Mouse (Mus musculus) testis, postnatal 14 days (tissue): ENCODE measurements around the gene Pds5b.
A peak's percentile ranks its signal among the peaks of the same experiment; 100 is the strongest.
"Not testable (repeated sequence)": the region's sequence is repeated elsewhere in the genome, so short reads cannot be mapped to it uniquely, and the experiment has no call there.

Experiments
- DNase-seq: peaks from one replicate; pipeline ENCODE4 v3.0.0; 2021; ENCODE audit warnings: low spot score

Gene Pds5b

DNA sequence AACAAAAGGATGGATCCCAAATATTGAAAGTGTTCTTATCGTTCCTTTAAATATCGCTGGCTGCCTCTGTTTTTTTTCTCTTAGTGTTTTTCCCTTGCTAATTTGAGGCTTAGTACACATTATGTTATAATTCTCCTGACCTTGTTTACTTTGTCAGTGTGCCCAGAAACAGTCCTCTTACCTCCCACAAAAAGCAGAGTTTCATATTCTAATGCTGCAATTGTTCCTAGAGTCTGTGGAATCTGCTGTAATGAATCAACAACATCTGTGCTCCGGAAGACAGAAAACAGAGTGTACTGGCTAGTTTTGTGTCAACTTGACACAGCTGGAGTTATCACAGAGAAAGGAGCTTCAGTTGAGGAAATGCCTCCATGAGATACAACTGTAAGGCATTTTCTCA, 149.8 kb downstream of the Pds5b start:
- DNase-seq, result no peak

DNA sequence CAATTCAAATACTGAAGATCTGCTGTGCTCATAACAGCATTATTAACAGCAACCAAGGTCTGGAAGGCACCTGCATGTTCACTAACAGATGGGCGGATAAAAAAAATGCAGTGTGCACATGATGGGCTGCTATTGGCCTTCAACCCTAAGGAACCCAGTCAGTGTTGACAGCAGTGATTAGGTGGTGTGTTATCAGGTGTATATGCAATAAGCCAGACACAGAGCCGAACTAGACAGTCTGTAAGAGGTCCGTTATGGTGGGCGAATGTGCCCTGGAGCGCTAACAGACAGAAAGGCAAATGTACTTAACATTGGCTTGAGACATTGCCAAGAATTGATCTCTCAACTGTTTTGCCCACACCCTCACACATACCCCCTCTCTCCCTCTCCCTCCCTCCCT, 156.0 kb downstream of the Pds5b start:
- no peak for DNase-seq

DNA sequence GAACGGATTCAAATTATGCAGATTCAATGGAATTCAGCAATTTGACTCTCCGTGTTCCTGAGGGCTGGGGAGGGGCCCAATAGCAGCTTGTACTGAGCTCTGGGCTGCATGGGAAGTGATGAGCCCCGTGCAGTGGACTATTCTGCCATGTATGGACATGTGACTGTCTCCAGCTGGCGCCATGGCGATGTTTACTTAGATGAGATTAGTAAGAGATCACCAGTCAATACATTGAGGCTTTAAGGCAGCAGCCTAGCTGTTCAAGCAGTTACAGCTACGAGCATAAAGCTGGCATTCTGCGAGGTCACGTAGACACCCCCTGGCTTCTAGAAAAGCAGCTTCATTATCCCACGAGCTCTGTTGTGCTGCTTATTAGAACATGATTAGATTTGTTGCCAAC, 157.2 kb downstream of the Pds5b start:
- DNase-seq, result no peak

DNA sequence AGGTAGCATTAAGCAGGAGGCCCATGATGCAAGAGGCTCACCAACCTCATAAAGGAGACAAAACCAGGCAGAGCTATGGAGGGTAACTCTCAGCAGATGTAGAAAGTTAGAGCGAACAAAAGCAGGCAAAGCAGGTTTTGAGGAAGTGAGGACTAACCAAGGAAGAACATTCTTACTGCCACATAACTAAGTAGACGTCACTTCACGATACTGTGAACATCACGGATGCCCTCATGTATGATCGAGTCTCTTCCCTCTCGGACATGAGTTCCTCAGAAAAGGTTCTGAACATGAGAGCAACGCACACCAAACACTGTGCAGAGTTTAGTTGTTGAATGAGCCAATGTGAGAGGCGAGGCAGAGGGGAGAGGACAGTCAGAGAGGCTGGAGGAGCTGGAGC, 163.2 kb downstream of the Pds5b start:
- no peak for DNase-seq

DNA sequence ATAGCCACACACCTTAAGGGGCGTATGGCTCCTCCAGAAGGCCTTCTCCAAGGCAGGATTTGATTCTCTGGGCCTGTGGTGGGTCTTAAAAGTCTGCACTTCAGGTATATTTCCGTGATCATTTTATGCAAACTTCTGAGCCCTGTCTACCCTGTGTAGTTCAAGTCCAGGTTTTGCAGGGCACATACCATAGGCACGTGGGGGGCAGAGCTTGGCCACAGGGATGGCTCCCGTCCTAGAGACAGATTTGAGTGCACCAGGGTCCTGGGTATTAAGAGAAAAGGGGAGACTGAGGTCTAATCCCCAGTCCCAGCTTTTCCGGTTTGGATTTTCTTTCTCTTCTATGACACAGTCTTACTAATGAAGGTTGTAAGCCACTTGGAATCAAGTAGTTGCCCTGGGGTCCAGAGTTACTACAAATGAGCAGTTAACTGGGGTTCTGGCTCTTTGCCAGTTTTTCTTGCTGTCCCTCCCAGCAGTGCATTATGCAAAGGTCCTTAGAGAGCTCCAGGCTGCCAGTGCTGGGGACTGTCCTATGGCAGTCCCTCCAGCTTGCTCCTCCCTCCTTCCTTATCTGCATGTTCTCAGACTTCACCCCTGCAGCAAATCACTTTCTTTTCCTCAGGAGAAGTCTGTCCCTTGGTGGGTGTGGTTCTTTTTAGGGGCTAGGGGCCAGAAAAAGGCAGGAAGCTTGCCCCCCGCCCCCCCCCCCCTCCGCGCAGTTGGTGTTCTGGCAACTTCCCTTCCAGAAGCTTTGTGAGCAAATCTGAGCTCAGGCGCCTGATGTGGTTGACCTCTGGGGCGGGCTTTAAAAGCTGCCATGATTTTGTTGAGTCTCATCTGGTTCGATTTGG, 166.4 kb downstream of the Pds5b start:
- DNase-seq, result no peak

DNA sequence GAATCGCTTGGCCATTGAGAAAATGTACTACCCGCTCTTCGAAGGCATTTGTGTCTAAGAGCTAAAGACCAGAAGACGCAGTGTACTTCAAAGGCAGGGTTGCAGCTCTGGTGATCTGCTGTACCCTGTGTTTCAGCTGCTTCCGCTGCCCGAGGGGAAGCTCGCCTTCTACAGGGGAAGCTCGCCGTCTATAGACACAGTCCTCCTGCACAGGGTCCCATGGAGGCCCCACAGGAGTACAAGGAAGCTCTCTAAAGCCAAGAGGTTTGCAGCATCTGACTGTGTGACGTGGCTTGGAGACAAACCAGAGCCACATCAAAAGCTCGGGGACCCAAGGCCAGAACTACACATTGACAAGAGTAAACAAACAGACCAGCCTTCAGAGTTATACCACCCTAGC, 167.1 kb downstream of the Pds5b start:
- DNase-seq, result no peak

DNA sequence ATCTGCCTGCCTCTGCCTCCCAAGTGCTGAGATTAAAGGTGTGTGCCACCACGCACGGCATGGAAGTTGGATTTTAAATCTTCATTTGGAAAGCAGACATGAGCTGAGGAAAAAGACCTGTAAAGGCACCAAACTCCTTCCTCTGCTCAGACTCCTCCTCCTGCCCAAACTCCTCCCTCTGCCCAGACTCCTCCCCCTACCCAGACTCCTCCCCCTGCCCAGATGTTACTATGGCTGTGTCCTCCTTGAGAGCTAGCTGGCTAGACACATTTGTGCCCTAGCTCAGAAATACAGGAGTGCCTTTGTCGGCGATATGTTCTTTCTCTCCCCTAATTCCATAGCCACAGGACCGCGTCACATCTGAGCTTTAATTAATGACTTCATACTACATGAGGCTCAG, 172.4 kb downstream of the Pds5b start:
- DNase-seq, result no peak

DNA sequence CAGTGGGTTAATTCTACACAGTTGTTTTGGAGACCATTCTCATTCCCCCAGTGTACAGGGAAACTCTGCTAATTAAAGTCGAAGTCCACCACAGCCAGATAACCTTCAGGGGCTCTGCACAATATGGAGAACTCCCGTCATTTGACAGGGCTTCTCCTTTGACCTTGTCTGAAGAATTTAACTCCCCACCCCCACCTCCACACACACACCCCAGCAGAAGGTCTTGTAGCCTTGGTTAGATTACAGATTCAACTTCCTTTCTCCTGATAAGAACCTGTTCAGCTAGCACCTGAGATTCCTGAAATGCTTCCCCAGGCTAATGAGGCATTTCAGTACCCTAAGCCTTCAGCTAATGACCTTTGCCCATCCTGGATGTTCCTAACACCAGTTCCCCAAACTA, 177.3 kb downstream of the Pds5b start:
- DNase-seq, result no peak

DNA sequence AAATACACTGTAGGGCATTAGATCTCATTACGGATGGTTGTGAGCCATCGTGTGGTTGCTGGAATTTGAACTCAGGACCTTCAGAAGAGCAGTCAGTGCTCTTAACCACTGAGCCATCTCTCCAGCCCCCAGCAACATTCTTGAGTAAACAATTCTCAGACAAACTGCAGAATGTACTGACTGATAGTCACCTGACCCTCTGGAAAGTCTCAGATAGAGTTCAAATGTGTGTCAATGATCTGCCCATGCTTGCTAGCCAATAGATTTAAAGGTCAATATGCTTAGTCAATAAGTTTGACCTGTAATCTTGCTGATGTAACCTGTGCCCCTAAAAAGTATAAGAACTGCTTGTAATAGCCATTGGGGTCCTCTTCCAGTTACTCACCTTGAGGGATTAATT, 178.6 kb downstream of the Pds5b start:
- not testable (repeated sequence) for DNase-seq

DNA sequence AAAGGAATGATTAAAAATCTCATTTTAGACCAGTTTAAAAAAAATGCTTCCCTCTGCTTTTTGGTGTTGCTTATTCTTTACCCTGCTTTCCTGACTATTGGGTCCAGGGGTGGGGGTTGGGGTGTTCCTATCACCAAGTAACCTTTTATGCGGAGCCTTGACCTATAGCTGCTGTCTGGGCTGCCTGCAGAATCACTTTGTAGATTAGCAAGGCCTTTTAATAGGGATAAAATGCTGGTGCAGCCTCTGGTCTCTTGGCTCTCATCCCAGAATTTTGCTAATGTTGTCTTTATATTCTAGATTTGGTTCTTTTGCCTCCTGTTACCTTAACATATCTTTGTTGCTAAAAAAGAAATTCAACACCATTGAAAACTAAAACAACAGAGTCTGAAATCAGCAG, 181.0 kb downstream of the Pds5b start:
- peak; percentile 31 for DNase-seq

DNA sequence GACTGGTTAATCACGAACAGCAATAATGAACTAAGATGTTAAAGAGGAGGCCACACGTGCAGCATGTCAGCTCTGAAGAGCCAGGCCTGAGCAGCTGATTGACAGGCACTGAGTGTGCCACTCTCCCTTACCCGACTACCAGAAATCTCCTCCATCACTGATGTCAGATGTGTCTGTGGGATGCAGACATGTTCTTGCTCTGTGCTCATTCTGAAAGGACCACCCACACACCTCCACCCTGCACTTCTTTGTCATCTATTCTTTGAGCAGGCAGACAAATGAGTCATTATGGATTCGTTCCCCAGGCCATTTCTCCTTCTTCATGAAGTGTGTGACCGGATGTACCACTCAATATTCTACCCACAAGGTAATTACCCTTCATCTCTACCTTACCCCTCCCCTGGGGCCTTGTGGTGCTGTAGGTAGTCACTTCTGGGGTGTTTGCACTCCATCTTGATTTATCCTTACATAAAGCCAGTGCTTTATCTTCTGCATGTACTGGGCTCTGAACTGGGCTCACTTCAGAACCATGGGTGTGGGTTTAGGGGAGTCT, 186.2 kb downstream of the Pds5b start:
- no peak for DNase-seq
